Mouse (Mus musculus) forebrain, embryonic 15.5 days (tissue): Measurements from ENCODE around the gene Atxn2l. TPM values are rescaled to one million over a fixed set of nuclear protein-coding genes. Genes with fewer than 3 reads are reported as not detected.

ENCODE experiments used
- ATAC-seq: fragments of 200-750 bp; cut with Nextera tagmentation; replicated peaks from 2 replicates; pipeline ENCODE4 v1.8.0; 2017; ENCODE audit warnings: mild to moderate bottlenecking, moderate TSS enrichment, moderate library complexity
- H3K27ac ChIP-seq: fragments of 300-500 bp; sonication (generic); replicated peaks from 2 replicates; pipeline ENCODE4 v1.5.1; 2015; ENCODE audit warnings: mild to moderate bottlenecking, inconsistent platforms
- H3K27me3 ChIP-seq: fragments of 300-500 bp; sonication (generic); 2 replicates; pipeline ENCODE4 v1.6.1; 2015; ENCODE audit warnings: inconsistent platforms
- H3K36me3 ChIP-seq: fragments of 300-500 bp; sonication (generic); 2 replicates; pipeline ENCODE4 v1.6.1; 2015; ENCODE audit warnings: mild to moderate bottlenecking, inconsistent platforms
- H3K4me1 ChIP-seq: fragments of 300-500 bp; sonication (generic); 2 replicates; pipeline ENCODE4 v1.6.1; 2015; ENCODE audit warnings: inconsistent platforms
- H3K4me2 ChIP-seq: fragments of 300-500 bp; sonication (generic); replicated peaks from 2 replicates; pipeline ENCODE4 v1.6.1; 2015; ENCODE audit warnings: mild to moderate bottlenecking, inconsistent platforms
- H3K4me3 ChIP-seq: fragments of 300-500 bp; sonication (generic); 2 replicates; pipeline ENCODE4 v1.5.1; 2015; ENCODE audit warnings: mild to moderate bottlenecking, inconsistent platforms
- H3K9ac ChIP-seq: fragments of 300-500 bp; sonication (generic); replicated peaks from 2 replicates; pipeline ENCODE4 v1.6.1; 2015; ENCODE audit warnings: mild to moderate bottlenecking, inconsistent platforms
- H3K9me3 ChIP-seq: fragments of 300-500 bp; sonication (generic); 2 replicates; pipeline ENCODE4 v1.6.1; 2016; ENCODE audit warnings: inconsistent platforms
- WGBS: fragments of 180-500 bp; shearing (Covaris S2); methylation state at CpG from one replicate; pipeline ENCODE4 v1.1.7; 2015; ENCODE audit warnings: mixed read lengths; 5-methylcytosine and 5-hydroxymethylcytosine counted together
- polyA plus RNA-seq: library from polyadenylated mRNA; unstranded; fragments of >200 nt; fragmentation: Nextera tagmentation; extraction: Ambion mirVana; gene quantifications from 2 replicates; pipeline ENCODE4 v1.2.1, GENCODE M21; 2015

Gene Atxn2l
- polyA plus RNA-seq, 1 experiment from 2014 or later: 65.2 TPM

DNA sequence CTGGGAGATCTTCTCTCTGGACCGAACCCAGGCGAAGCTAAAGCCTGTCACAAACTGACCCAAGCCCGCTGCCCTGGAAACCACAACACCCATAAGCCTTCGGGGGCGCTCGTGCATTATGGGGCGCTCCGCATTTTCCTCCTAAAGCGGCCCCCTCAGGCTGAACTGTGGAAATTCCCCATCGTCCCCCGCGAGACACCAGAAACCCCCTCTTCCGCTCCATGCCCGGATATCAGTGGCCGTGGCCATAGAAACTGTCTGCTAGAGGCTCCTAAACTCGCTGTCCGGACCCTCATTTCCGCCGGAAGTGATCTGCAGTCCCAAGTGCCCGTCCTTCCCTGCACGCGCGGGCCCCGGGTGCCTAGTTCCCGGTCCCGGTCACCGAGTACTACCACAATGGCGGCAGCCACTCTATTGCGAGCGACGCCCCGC, 16.2 kb downstream of the Atxn2l start, which contains the start of gene Tufm:
TSS of gene Tufm (plus strand) at position 310 of the 432 bp plus-strand sequence.
- peaks cover 21% of the 10 kb centered on the region for H3K4me1 ChIP-seq
- H3K4me3 ChIP-seq: peak within 1 kb of the TSS; percentile 79
- ATAC-seq: peak; percentile 94
- peak within 1 kb of the TSS; percentile 71 for H3K9ac ChIP-seq
- H3K27ac ChIP-seq: peak within 1 kb of the TSS; percentile 76
- peaks cover 26% of the 10 kb centered on the region for H3K36me3 ChIP-seq
- 0% methylated on average over 32 of the region's 32 CpGs for WGBS
- peak within 1 kb of the TSS; percentile 89 for H3K4me2 ChIP-seq
- no peaks in the 10 kb centered on the region for H3K27me3 ChIP-seq
- H3K9me3 ChIP-seq: no peaks in the 10 kb centered on the region

DNA sequence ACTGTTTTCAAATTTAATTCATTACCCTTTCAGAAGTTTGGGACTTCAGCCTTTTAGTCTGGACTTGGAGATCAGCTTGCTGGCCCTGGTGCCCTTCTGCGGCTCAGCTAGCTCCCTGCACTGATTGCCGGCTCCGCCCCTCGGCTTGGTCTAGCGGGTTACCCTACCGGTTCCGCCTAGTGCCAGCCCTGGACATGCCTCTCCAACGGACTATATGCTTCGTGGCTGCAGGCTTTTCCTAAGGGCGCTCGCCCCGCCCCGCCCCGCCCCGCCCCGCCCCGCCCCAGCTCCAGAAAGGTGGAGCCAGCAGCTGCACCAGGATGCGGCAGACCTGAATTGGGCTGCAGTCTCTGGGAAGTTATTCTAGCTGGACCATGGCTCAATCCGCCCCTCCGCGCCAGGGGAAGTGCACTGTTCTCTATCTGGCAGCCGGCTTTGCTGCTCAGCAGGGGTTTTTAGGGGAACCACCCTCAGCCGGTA, 20.8 kb downstream of the Atxn2l start:
- peak overlapping the region; percentile 61 for H3K4me2 ChIP-seq
- H3K27me3 ChIP-seq: no peaks in the 10 kb centered on the region
- H3K4me1 ChIP-seq: peaks cover 9% of the 10 kb centered on the region
- H3K36me3 ChIP-seq: no peaks in the 10 kb centered on the region
- under 1% methylated on average over 21 of the region's 23 CpGs for WGBS
- ATAC-seq: peak; percentile 36; the same call in 1 of the 2 replicates
- peak overlapping the region; percentile 33 for H3K9ac ChIP-seq
- H3K27ac ChIP-seq: 0 out of 2 replicates have a peak overlapping the region, but pooled peaks have one; percentile 8
- H3K9me3 ChIP-seq: no peaks in the 10 kb centered on the region
- peak overlapping the region; percentile 33 for H3K4me3 ChIP-seq

DNA sequence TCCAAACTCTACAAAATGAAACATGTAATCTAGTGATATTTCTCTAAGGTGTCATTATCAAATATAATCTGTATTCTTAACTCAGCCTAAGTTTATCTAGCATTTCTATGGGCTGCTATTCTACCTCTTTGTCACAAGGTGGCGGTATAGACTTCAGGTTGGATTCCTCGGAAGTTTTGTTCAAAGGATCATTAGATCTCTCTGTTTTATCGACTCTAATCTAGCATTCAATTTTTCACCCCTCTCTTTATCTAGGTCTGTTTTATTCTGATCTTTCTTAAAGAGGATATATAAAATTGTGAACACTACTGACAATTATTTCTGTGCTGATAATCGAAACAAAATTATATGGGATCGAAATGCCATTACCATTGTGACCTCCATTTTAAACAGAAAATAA, 21.5 kb downstream of the Atxn2l start:
- Histone ChIP-seq H3K4me1 (peaks cover 7% of the 10 kb centered on the region), H3K9ac (no peak overlapping the region), H3K36me3 (no peaks in the 10 kb centered on the region), H3K4me3 (no peak overlapping the region), H3K27me3 (no peaks in the 10 kb centered on the region), H3K4me2 (no peak overlapping the region), H3K9me3 (no peaks in the 10 kb centered on the region), H3K27ac (no peak overlapping the region)
- 28% methylated on average over 5 of the region's 5 CpGs for WGBS
- ATAC-seq: no peak

DNA sequence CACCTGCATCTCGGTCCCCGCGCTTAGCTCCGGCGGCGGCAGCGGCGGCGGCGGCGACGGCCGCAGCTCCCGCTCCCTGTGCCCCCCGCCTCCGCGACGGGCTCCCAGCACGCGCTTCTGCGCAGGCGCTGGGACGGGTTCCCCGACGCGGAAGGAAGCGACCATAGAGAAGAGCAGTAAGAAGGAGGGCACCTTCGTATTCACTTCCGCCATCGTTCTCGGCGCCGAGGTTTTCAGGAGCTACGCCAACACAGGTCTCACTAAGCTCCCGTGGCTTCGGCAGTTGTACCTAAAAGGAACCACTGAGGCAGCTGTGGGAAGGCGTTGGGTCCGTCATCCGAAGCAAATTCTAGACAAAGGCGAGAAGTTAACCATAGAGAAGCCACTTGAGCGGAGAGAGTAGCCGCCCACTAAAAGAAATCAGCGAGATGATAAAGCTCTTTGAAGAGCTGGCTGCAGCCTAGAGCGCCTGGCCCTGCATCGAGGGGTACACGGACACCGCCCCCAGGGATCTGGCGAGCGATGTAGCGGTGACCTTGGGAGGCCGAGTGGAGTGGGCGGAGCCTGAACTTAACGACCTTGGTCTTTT, 28.1 kb downstream of the Atxn2l start, which contains the start of gene Sh2b1:
TSS of gene Sh2b1 (minus strand) at position 432 of the 589 bp plus-strand sequence.
- H3K27ac ChIP-seq: peak within 1 kb of the TSS; percentile 96
- peaks cover 24% of the 10 kb centered on the region for H3K4me1 ChIP-seq
- H3K27me3 ChIP-seq: no peaks in the 10 kb centered on the region
- peaks cover 23% of the 10 kb centered on the region for H3K36me3 ChIP-seq
- ATAC-seq: peak; percentile 95
- WGBS: under 1% methylated on average over 53 of the region's 53 CpGs
- H3K4me3 ChIP-seq: peak within 1 kb of the TSS; percentile 87
- H3K9ac ChIP-seq: peak within 1 kb of the TSS; percentile 90
- no peaks in the 10 kb centered on the region for H3K9me3 ChIP-seq
- H3K4me2 ChIP-seq: peak within 1 kb of the TSS; percentile 92

DNA sequence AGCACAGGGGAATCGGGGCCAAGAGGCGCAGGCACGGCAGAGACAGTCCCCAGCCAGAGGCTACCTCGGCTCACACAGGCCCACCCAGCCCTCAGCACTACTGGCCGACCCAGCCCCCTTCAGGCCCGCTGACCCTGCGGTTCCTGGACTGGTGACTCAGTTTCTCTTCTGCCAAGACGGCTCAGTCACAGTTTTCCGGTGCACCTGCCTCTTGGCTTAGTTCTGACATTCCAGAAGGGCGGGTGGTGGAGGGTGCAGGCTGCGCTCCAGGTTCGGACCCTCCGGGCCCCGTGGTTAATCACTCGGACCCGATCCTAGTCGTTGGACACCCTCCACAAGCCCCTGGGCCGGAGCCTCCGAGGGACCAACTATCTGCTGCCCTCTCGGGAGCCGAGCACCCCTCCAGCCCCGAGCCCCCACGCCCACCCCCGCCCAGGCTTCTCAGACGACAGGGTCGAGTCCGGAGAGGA, 28.7 kb downstream of the Atxn2l start:
- H3K9ac ChIP-seq: peak overlapping the region; percentile 90
- no peaks in the 10 kb centered on the region for H3K27me3 ChIP-seq
- peak overlapping the region; percentile 92 for H3K4me2 ChIP-seq
- no peaks in the 10 kb centered on the region for H3K9me3 ChIP-seq
- peaks cover 24% of the 10 kb centered on the region for H3K4me1 ChIP-seq
- peak; percentile 59 for ATAC-seq
- peak overlapping the region; percentile 87 for H3K4me3 ChIP-seq
- peaks cover 26% of the 10 kb centered on the region for H3K36me3 ChIP-seq
- peak overlapping the region; percentile 96 for H3K27ac ChIP-seq
- under 1% methylated on average over 25 of the region's 27 CpGs for WGBS

DNA sequence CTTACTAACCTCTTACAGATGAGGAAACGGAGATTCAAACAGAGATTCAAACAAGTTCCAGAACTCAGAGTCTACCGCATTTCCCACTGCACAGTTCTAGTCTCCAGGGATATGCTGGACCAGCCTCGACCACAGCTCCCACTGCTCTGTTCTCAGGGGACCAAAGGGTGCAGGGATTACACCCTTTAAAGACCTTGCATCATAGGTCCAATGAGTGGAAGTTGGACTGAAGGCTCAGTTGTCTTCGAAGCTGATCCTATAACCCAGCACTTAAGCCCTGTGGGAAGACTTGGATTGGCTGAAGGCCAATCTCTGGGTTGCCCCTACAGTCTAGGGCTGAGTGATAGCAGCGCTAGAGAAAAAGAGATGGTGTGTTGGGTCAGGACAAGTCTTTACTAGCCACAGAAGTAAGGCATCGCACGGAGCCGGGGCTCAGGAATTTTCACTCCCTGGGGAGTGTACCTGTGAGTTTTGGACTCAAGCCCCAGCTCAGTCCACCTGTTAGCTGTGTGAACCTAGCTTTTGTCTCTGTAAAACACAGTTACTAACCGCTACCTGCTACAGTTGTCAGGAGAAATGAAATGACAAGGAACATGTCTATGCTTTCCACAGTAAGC, 29.7 kb downstream of the Atxn2l start:
- Histone ChIP-seq H3K27ac (no peak overlapping the region), H3K36me3 (peaks cover 36% of the 10 kb centered on the region), H3K9me3 (no peaks in the 10 kb centered on the region), H3K4me1 (peaks cover 24% of the 10 kb centered on the region), H3K27me3 (no peaks in the 10 kb centered on the region), H3K9ac (peak overlapping the region; percentile 90), H3K4me3 (peak overlapping the region; percentile 87), H3K4me2 (peak overlapping the region; percentile 92)
- ATAC-seq: no peak
- 84% methylated on average over 9 of the region's 9 CpGs for WGBS

DNA sequence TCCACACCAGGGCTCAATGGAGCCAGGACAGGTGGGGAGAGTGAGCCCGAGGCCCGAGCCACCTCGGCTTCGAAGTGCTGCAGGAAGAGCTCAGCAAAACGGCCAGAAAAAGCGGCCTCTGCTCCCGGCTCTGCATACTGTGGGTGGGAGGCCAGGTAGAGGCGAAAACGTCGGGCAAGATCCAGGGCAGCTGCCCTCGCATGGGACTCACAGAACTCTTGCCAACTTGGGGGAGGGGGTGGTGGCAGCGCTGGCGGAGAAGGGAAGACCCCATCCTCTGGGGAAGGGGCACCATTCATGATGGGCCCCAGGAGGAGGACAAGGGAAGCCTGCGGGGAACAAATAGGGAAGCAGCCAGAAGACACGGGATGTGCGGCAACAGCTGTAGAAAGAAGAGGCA, 30.5 kb downstream of the Atxn2l start:
- Histone ChIP-seq H3K36me3 (peaks cover 43% of the 10 kb centered on the region), H3K4me1 (peaks cover 24% of the 10 kb centered on the region), H3K27me3 (no peaks in the 10 kb centered on the region), H3K4me3 (no peak overlapping the region), H3K27ac (no peak overlapping the region), H3K9me3 (no peaks in the 10 kb centered on the region), H3K9ac (no peak overlapping the region), H3K4me2 (no peak overlapping the region)
- ATAC-seq: no peak
- WGBS: 93% methylated on average over 16 of the region's 16 CpGs

DNA sequence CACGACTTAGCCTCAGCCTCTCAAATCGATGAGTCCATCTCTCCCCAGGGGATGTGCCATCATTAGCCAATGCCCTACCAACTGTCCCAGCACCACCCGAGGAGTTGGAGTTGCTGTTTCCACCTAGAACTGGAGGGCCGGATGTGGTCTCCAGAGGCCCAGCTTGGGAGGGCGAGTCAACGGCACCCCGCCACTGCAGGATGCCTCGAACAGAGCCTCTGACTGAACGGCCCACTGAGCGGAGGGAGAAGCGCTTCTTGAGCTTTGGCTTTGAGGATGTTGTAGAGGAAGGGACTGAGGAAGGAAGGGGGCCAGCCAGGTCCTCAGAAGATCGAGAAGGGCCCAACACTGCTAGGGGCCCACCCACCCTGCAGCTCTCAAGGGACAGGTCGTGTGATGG, 30.9 kb downstream of the Atxn2l start:
- peaks cover 24% of the 10 kb centered on the region for H3K4me1 ChIP-seq
- no peaks in the 10 kb centered on the region for H3K27me3 ChIP-seq
- peaks cover 47% of the 10 kb centered on the region for H3K36me3 ChIP-seq
- no peak overlapping the region for H3K9ac ChIP-seq
- no peaks in the 10 kb centered on the region for H3K9me3 ChIP-seq
- no peak overlapping the region for H3K4me2 ChIP-seq
- no peak overlapping the region for H3K27ac ChIP-seq
- no peak for ATAC-seq
- 90% methylated on average over 13 of the region's 13 CpGs for WGBS
- no peak overlapping the region for H3K4me3 ChIP-seq

DNA sequence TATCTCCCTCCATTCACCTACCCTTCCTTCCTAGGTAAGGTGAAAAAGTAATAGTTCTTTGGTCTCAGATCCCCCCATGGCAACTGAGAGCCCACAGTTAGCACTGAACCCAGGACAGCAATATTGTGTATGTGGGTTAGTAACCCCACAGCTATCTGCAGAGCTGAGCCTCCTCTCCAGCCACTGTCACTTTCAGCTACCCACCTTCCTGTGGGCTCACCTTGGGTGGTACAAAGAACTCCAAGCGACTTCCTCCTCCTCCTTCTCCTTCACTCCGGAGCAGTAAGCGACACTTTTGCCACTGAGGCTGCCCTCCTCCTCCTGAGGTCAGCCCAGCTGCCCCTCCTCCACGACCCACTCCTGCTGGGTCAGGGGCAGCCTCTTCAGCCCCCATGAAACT, 31.4 kb downstream of the Atxn2l start:
- H3K4me3 ChIP-seq: no peak overlapping the region
- H3K36me3 ChIP-seq: peaks cover 51% of the 10 kb centered on the region
- H3K9me3 ChIP-seq: no peaks in the 10 kb centered on the region
- ATAC-seq: no peak
- H3K27me3 ChIP-seq: no peaks in the 10 kb centered on the region
- no peak overlapping the region for H3K27ac ChIP-seq
- H3K4me2 ChIP-seq: no peak overlapping the region
- no peak overlapping the region for H3K9ac ChIP-seq
- 87% methylated on average over 4 of the region's 4 CpGs for WGBS
- peaks cover 24% of the 10 kb centered on the region for H3K4me1 ChIP-seq

DNA sequence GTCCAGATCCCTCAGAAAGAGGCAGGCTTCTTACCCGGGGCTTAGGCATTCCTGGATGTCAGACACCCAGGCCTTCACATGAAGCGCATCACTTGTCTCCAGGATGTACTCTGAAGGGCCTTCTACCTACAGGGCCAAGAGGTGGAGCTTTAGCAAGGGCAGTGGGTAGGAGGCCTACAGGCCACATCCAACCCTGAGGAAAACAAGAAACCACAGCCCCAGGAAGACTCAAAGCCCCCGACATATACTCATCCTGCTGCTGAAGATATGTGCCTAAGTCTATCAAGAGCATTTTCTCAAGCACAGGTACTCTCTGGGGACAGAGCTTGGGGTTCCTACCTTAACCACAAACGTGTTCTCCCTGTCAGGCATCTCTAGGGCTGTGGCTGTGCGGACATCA, 31.9 kb downstream of the Atxn2l start:
- ATAC-seq: no peak
- peaks cover 24% of the 10 kb centered on the region for H3K4me1 ChIP-seq
- no peaks in the 10 kb centered on the region for H3K9me3 ChIP-seq
- peaks cover 56% of the 10 kb centered on the region for H3K36me3 ChIP-seq
- H3K27me3 ChIP-seq: no peaks in the 10 kb centered on the region
- H3K9ac ChIP-seq: no peak overlapping the region
- no peak overlapping the region for H3K4me3 ChIP-seq
- no peak overlapping the region for H3K27ac ChIP-seq
- 96% methylated on average over 5 of the region's 5 CpGs for WGBS
- no peak overlapping the region for H3K4me2 ChIP-seq

DNA sequence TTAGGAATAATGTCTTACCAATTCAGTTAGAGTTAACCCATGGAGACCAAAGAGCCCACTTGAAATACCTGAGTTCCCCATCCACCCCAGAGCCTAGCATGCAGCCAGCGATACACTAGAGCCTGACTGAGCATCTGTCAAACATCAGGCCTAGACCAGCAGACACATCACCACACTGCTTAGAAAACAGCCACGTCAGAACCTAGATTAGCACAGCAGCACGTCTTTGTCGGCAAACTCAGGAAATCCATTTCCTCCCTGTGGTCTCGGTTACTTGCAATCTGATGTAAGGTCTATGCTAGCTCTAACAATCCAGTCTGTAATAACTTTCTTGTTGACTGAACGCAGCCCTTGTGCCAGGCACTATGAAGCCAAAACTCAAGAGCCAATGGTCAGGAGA, 33.2 kb downstream of the Atxn2l start:
- 93% methylated on average over 6 of the region's 6 CpGs for WGBS

DNA sequence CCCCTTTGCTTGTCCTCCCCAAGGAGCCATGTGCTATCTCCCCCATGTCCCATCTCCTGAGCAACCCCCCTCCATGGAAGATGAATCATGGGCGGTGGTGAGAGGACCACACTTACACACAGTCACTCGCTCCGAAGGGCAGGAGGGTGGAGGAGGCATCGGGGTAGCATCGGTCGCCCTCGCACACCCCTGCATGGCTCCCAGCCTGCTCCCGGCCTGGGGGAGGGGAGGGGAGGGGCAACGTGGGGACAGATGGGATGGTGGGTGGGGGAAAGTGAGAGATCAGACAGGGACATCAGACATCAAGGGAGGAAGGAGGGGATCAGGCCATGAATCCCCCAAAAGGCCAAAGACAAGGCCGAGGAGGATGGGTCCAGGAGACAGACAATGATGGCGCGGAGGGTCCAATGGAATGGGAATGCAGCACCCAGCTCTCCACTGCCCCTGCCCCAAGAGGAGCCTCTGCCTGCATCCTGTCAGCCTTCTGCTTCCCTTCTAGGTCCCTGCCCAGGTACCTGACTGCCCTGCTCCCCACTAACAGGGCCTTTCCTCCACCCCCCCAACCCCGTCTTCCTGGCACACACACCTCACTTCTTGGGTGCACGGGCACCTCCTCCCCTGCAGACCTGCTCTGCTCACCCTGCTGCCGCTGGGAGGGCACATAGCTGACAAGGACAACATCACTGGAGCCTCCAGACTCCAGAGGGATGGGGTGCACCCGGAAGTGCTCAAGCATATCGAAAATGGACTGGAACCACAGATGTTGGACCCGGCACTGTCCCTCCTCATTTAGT, 35.2 kb downstream of the Atxn2l start:
- H3K9ac ChIP-seq: no peak overlapping the region
- peaks cover under 1% of the 10 kb centered on the region; the same call in 1 of the 2 replicates for H3K4me1 ChIP-seq
- H3K27ac ChIP-seq: no peak overlapping the region
- no peak for ATAC-seq
- H3K4me2 ChIP-seq: no peak overlapping the region
- H3K4me3 ChIP-seq: no peak overlapping the region
- peaks cover 58% of the 10 kb centered on the region for H3K36me3 ChIP-seq
- H3K9me3 ChIP-seq: no peaks in the 10 kb centered on the region
- H3K27me3 ChIP-seq: no peaks in the 10 kb centered on the region
- WGBS: 95% methylated on average over 18 of the region's 18 CpGs

More for the DNA sequence above, 33.2 kb downstream of the Atxn2l start:
- Histone ChIP-seq H3K27me3 (no peaks in the 10 kb centered on the region), H3K36me3 (peaks cover 58% of the 10 kb centered on the region), H3K9me3 (no peaks in the 10 kb centered on the region), H3K27ac (no peak overlapping the region), H3K4me2 (no peak overlapping the region), H3K9ac (no peak overlapping the region), H3K4me3 (no peak overlapping the region), H3K4me1 (peaks cover 15% of the 10 kb centered on the region)
- ATAC-seq: no peak
